Mouse (Mus musculus): ENCODE results near the gene Vmn1r4. TPM values are rescaled to one million over a fixed set of nuclear protein-coding genes. Genes with fewer than 3 reads are reported as not detected.
A peak's percentile ranks its signal among the peaks of the same experiment; 100 is the strongest.

Vmn1r4 gene
- total and polyA plus RNA-seq, 3 experiments = 0.21 to 0.27 TPM; not detected in 1

DNA sequence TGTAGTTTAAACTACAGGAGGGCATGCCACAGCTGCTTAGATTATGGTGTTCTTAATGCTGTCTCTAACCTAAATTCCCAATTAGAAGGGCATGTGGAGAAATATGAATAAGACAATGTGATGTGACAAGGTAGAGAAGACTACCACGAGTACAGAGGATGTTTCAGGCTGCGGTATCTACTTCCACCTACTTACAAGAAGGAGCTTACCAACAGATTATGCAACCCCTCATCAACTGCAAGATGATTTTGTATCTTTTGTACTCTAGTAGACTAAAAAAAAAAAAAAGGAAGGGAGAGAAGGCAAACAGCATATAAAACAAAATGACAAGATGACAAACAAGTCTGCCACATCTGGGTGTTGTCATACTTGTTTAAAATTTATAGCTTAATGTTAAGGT lies 15.4 kb upstream of the Vmn1r4 start:
- TF ChIP-seq POLR2AphosphoS2 (IDR thresholded peaks at IDR 0.05; ENCODE audit: low read length) = no peak
- no peak for TF ChIP-seq USF1 (IDR thresholded peaks at IDR 0.05; ENCODE audit: low read depth, low read length)
- TF ChIP-seq POLR2AphosphoS5 (IDR thresholded peaks at IDR 0.05; ENCODE audit: borderline replicate concordance, low read depth, low read length) = no peak
- TF ChIP-seq EP300 (IDR thresholded peaks at IDR 0.05; ENCODE audit: low read depth in 1 of 2, low read length in 2 of 2) = peak in 1 of 2 experiments; percentile 35; a peak in 2 of 4 replicates
- TF ChIP-seq SIN3A (IDR thresholded peaks at IDR 0.05; ENCODE audit: low read length) = 0 out of 2 replicates have a peak, but pooled peaks have one; percentile 4
- peak; percentile 37; the same call in 1 of the 2 replicates for TF ChIP-seq ZNF384 (IDR thresholded peaks at IDR 0.05; ENCODE audit: low read depth, low read length)
- Histone ChIP-seq H3K36me3 (ENCODE audit: control insufficient read depth in 1 of 2, insufficient read depth in 2 of 2, low read length in 2 of 2) (peaks cover 0 to 58% of the 10 kb centered on the region in 2 experiments; a peak in 3 of 4 replicates), H3K9ac (ENCODE audit: control insufficient read depth, low read depth, low read length, poor library complexity, severe bottlenecking) (no peak overlapping the region), H3K4me1 (ENCODE audit: control insufficient read depth in 1 of 2, insufficient read depth in 2 of 2, low read length in 2 of 2) (peaks cover 28 to 34% of the 10 kb centered on the region in 2 experiments), H3K79me2 (ENCODE audit: control insufficient read depth, insufficient read depth, low read length, poor library complexity) (peaks cover 70% of the 10 kb centered on the region), H3K27ac (ENCODE audit: control insufficient read depth, low read depth, low read length) (peak overlapping the region; percentile 44; the same call in 1 of the 2 replicates), H3K4me3 (ENCODE audit: control insufficient read depth in 1 of 2, insufficient read depth in 1 of 2, low read depth in 2 of 2, low read length in 2 of 2) (no peak overlapping the region), H3K9me3 (replicated peaks; ENCODE audit: insufficient read depth, low read length) (no peaks in the 10 kb centered on the region), H3K27me3 (ENCODE audit: control insufficient read depth in 1 of 2, insufficient read depth in 2 of 2, low read length in 2 of 2) (no peaks in the 10 kb centered on the region)
- peak; percentile 40 for DNase-seq (ENCODE audit: low read depth, low spot score)

DNA sequence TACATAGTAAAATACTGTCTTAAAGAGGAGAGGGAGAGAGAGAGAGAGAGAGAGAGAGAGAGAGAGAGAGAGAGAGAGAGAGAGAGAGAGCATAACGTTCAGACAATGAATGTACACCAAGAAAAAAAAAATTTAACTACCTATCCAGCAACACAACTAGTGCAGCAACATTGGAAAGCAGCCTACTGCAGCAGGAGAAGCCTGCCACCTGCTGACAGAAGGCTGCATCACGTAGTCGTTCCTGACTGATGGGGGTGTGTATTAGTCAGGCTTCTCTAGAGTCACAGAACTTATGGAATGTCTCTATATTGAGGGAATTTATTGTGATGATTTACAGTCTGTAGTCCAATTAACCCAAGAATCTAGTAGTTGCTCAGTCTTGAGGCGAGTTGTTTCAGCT lies 14.9 kb upstream of the Vmn1r4 start:
- H3K4me1 ChIP-seq (ENCODE audit: control insufficient read depth in 1 of 2, insufficient read depth in 2 of 2, low read length in 2 of 2) = peaks cover 25 to 30% of the 10 kb centered on the region in 2 experiments
- peak; percentile 79 for DNase-seq (ENCODE audit: low read depth, low spot score)
- peaks cover 66% of the 10 kb centered on the region for H3K79me2 ChIP-seq (ENCODE audit: control insufficient read depth, insufficient read depth, low read length, poor library complexity)
- no peak overlapping the region for H3K4me3 ChIP-seq (ENCODE audit: control insufficient read depth in 1 of 2, insufficient read depth in 1 of 2, low read depth in 2 of 2, low read length in 2 of 2)
- H3K9ac ChIP-seq (ENCODE audit: control insufficient read depth, low read depth, low read length, poor library complexity, severe bottlenecking) = no peak overlapping the region; the same call in 1 of the 2 replicates
- peaks cover 0 to 58% of the 10 kb centered on the region in 2 experiments; a peak in 3 of 4 replicates for H3K36me3 ChIP-seq (ENCODE audit: control insufficient read depth in 1 of 2, insufficient read depth in 2 of 2, low read length in 2 of 2)
- no peaks in the 10 kb centered on the region for H3K27me3 ChIP-seq (ENCODE audit: control insufficient read depth in 1 of 2, insufficient read depth in 2 of 2, low read length in 2 of 2)
- peak overlapping the region; percentile 44; the same call in 1 of the 2 replicates for H3K27ac ChIP-seq (ENCODE audit: control insufficient read depth, low read depth, low read length)
- H3K9me3 ChIP-seq (replicated peaks; ENCODE audit: insufficient read depth, low read length) = no peaks in the 10 kb centered on the region
- TF ChIP-seq ELF1 (IDR thresholded peaks at IDR 0.05; ENCODE audit: low read depth, low read length) = no peak
- no peak for TF ChIP-seq MAZ (IDR thresholded peaks at IDR 0.05; ENCODE audit: low read depth, low read length)
- TF ChIP-seq TCF12 (IDR thresholded peaks at IDR 0.05; ENCODE audit: low read depth, low read length) = no peak
- peak; percentile 73 for TF ChIP-seq RAD21 (IDR thresholded peaks at IDR 0.05; ENCODE audit: low read depth, low read length)
- no peak for TF ChIP-seq TAL1 (IDR thresholded peaks at IDR 0.05; ENCODE audit: low read length)
- TF ChIP-seq ETS1 (IDR thresholded peaks at IDR 0.05; ENCODE audit: low read depth, low read length) = no peak
- no peak for TF ChIP-seq JUND (IDR thresholded peaks at IDR 0.05; ENCODE audit: low read depth, low read length)
- TF ChIP-seq MXI1 (IDR thresholded peaks at IDR 0.05; ENCODE audit: low read depth, low read length) = peak; percentile 31; the same call in 1 of the 2 replicates
- no peak for TF ChIP-seq ZKSCAN1 (IDR thresholded peaks at IDR 0.05; ENCODE audit: low read depth, low read length)
- TF ChIP-seq HCFC1 (IDR thresholded peaks at IDR 0.05; ENCODE audit: low read depth, low read length) = no peak
- no peak for TF ChIP-seq USF1 (IDR thresholded peaks at IDR 0.05; ENCODE audit: low read depth, low read length)
- TF ChIP-seq UBTF (IDR thresholded peaks at IDR 0.05; ENCODE audit: borderline replicate concordance, insufficient read depth, low read depth, low read length) = no peak
- TF ChIP-seq ZNF384 (IDR thresholded peaks at IDR 0.05; ENCODE audit: low read depth, low read length) = peak; percentile 76
- no peak for TF ChIP-seq MAFK (IDR thresholded peaks at IDR 0.05; ENCODE audit: borderline replicate concordance, low read depth, low read length)
- TF ChIP-seq NRF1 (IDR thresholded peaks at IDR 0.05; ENCODE audit: insufficient read depth, low read depth, low read length, poor library complexity, severe bottlenecking) = no peak
- no peak for TF ChIP-seq BHLHE40 (IDR thresholded peaks at IDR 0.05; ENCODE audit: borderline replicate concordance, low read depth, low read length)
- TF ChIP-seq POLR2AphosphoS2 (IDR thresholded peaks at IDR 0.05; ENCODE audit: low read length) = no peak
- TF ChIP-seq POLR2AphosphoS5 (IDR thresholded peaks at IDR 0.05; ENCODE audit: borderline replicate concordance, low read depth, low read length) = no peak
- no peak for TF ChIP-seq ZMIZ1 (IDR thresholded peaks at IDR 0.05; ENCODE audit: low read depth, low read length)
- no peak for TF ChIP-seq E2F4 (IDR thresholded peaks at IDR 0.05; ENCODE audit: borderline replicate concordance, low read depth, low read length)
- no peak for TF ChIP-seq KAT2A (conservative IDR thresholded peaks at IDR 0.05; ENCODE audit: low read depth, low read length)
- TF ChIP-seq GABPA (IDR thresholded peaks at IDR 0.05; ENCODE audit: low read depth, low read length) = no peak
- no peak for TF ChIP-seq NELFE (IDR thresholded peaks at IDR 0.05; ENCODE audit: low read depth, low read length)
- TF ChIP-seq MYB (IDR thresholded peaks at IDR 0.05; ENCODE audit: low read depth, low read length) = no peak
- TF ChIP-seq SMC3 (IDR thresholded peaks at IDR 0.05; ENCODE audit: low read depth, low read length) = peak; percentile 80
- peak; percentile 77 to 86 (median 79) for TF ChIP-seq CTCF (IDR thresholded peaks at IDR 0.05 in 2 of 3, conservative IDR thresholded peaks at IDR 0.05 in 1 of 3; ENCODE audit: control insufficient read depth in 1 of 3, insufficient read depth in 1 of 3, low read depth in 2 of 3, low read length in 3 of 3, poor library complexity in 1 of 3, severe bottlenecking in 1 of 3)
- TF ChIP-seq EP300 (IDR thresholded peaks at IDR 0.05; ENCODE audit: low read depth in 1 of 2, low read length in 2 of 2) = no peak
- TF ChIP-seq ZC3H11A (IDR thresholded peaks at IDR 0.05; ENCODE audit: low read depth, low read length) = peak; percentile 67
- TF ChIP-seq MEF2A (IDR thresholded peaks at IDR 0.05; ENCODE audit: extremely low read depth, insufficient replicate concordance, low read depth, low read length, poor library complexity, severe bottlenecking) = no peak
